Mouse (Mus musculus) limb, embryonic 12.5 days (tissue): ENCODE measurements around the gene Ccdc113. TPM values are rescaled to one million over a fixed set of nuclear protein-coding genes. Genes with fewer than 3 reads are reported as not detected.
"Not testable (repeated sequence)": the region's sequence is repeated elsewhere in the genome, so short reads cannot be mapped to it uniquely, and the experiment has no call there.

Experiments
- ATAC-seq: fragments of 200-750 bp; cut with Nextera tagmentation; 2 replicates; pipeline ENCODE4 v1.8.0; 2017; ENCODE audit warnings: low read depth, moderate TSS enrichment; ENCODE audit not compliant: insufficient number of reproducible peaks, insufficient read depth, low FRiP score, low TSS enrichment
- H3K27ac ChIP-seq: fragments of 300-500 bp; sonication (generic); 2 replicates; pipeline ENCODE4 v1.5.1; 2016; ENCODE audit warnings: mild to moderate bottlenecking, moderate library complexity
- H3K27me3 ChIP-seq: fragments of 300-500 bp; sonication (generic); 2 replicates; pipeline ENCODE4 v1.6.1; 2016; ENCODE audit warnings: mild to moderate bottlenecking, moderate library complexity
- H3K36me3 ChIP-seq: fragments of 300-500 bp; sonication (generic); 2 replicates; pipeline ENCODE4 v1.6.1; 2016; ENCODE audit warnings: mild to moderate bottlenecking, moderate library complexity
- H3K4me1 ChIP-seq: fragments of 300-500 bp; sonication (generic); replicated peaks from 2 replicates; pipeline ENCODE4 v1.6.1; 2016
- H3K4me2 ChIP-seq: fragments of 300-500 bp; sonication (generic); 2 replicates; pipeline ENCODE4 v1.6.1; 2016; ENCODE audit warnings: mild to moderate bottlenecking, moderate library complexity
- H3K4me3 ChIP-seq: fragments of 300-500 bp; sonication (generic); replicated peaks from 2 replicates; pipeline ENCODE4 v1.5.1; 2016; ENCODE audit warnings: mild to moderate bottlenecking
- H3K9ac ChIP-seq: fragments of 300-500 bp; sonication (generic); replicated peaks from 2 replicates; pipeline ENCODE4 v1.6.1; 2016; ENCODE audit warnings: mild to moderate bottlenecking, moderate library complexity
- H3K9me3 ChIP-seq: fragments of 300-500 bp; sonication (generic); 2 replicates; pipeline ENCODE4 v1.6.1; 2016; ENCODE audit warnings: mild to moderate bottlenecking, moderate library complexity
- WGBS: fragments of 180-500 bp; shearing (Covaris S2); methylation state at CpG from one replicate; pipeline ENCODE4 v1.1.7; 2016; 5-methylcytosine and 5-hydroxymethylcytosine counted together
- polyA plus RNA-seq: library from polyadenylated mRNA; unstranded; fragments of >200 nt; fragmentation: Nextera tagmentation; extraction: Ambion mirVana; gene quantifications from 2 replicates; pipeline ENCODE4 v1.2.1, GENCODE M21; 2016

The Ccdc113 gene
- polyA plus RNA-seq, 1 experiment from 2014 or later: not detected

- H3K4me3 ChIP-seq, H3K9me3 ChIP-seq, H3K4me2 ChIP-seq, H3K36me3 ChIP-seq, H3K4me1 ChIP-seq, H3K27me3 ChIP-seq, H3K9ac ChIP-seq, ATAC-seq, H3K27ac ChIP-seq: not testable (repeated sequence)
- WGBS: 23% methylated on average over 4 of the region's 5 CpGs
Observed at GRCm38 (mm10) chr8:95606509-95606908, 72.6 kb downstream of the Ccdc113 start.

- H3K27ac ChIP-seq: no peak overlapping the region
- H3K4me3 ChIP-seq: no peak overlapping the region
- no peaks in the 10 kb centered on the region for H3K36me3 ChIP-seq
- H3K4me1 ChIP-seq: no peaks in the 10 kb centered on the region
- no peak overlapping the region for H3K9ac ChIP-seq
- no peak for ATAC-seq
- H3K27me3 ChIP-seq: no peaks in the 10 kb centered on the region
- WGBS: 60% methylated on average over 9 of the region's 9 CpGs
- H3K9me3 ChIP-seq: no peaks in the 10 kb centered on the region
- no peak overlapping the region for H3K4me2 ChIP-seq
Observed at GRCm38 (mm10) chr8:95607210-95607609, 73.3 kb downstream of the Ccdc113 start.

Other genes starting within 250 kb of the Ccdc113 start
- gene Cngb1, start 227.5 kb upstream of the Ccdc113 start, polyA plus RNA-seq: 0.26 TPM in 1 of 2 replicates, not detected in the other
- 0.56 TPM in 1 of 2 replicates, not detected in the other for gene Tepp, start 223.5 kb upstream of the Ccdc113 start, polyA plus RNA-seq
- gene Zfp319, start 202.1 kb upstream of the Ccdc113 start, polyA plus RNA-seq: 11.3 and 12.9 TPM in 2 replicates
- 39.7 and 40.9 TPM in 2 replicates for gene Usb1, start 201.8 kb upstream of the Ccdc113 start, polyA plus RNA-seq
- 12.5 and 13.8 TPM in 2 replicates for gene Mmp15, start 181.8 kb upstream of the Ccdc113 start, polyA plus RNA-seq
- 136 and 144 TPM in 2 replicates for gene Cfap20, start 99.2 kb upstream of the Ccdc113 start, polyA plus RNA-seq
- gene Csnk2a2, start 44.0 kb upstream of the Ccdc113 start, polyA plus RNA-seq: 12.6 and 14.0 TPM in 2 replicates
- not detected in 2 replicates for gene Prss54, start 42.3 kb downstream of the Ccdc113 start, polyA plus RNA-seq
- gene Gins3, start 99.4 kb downstream of the Ccdc113 start, polyA plus RNA-seq: 27.1 and 28.9 TPM in 2 replicates
- gene Ndrg4, start 142.9 kb downstream of the Ccdc113 start, polyA plus RNA-seq: 13.1 and 14.0 TPM in 2 replicates
- gene Setd6, start 181.8 kb downstream of the Ccdc113 start, polyA plus RNA-seq: 17.9 and 18.2 TPM in 2 replicates